Mouse (Mus musculus) cortical plate, adult 2 months (tissue): Measurements from ENCODE around the gene Sart3.

Experiments
- CTCF ChIP-seq: fragments of 200-500 bp; IDR thresholded peaks from 2 replicates; pipeline ENCODE4 v1.5.1; 2011; ENCODE audit warnings: mild to moderate bottlenecking, control low read depth, low read length; ENCODE audit not compliant: insufficient read depth; ENCODE audit errors: extremely low read depth
- POLR2A ChIP-seq: fragments of 200-500 bp; IDR thresholded peaks from 2 replicates; pipeline ENCODE4 v1.6.1; 2011; ENCODE audit warnings: mild to moderate bottlenecking, low read length, control low read depth; ENCODE audit not compliant: insufficient read depth; ENCODE audit errors: extremely low read depth

DNA sequence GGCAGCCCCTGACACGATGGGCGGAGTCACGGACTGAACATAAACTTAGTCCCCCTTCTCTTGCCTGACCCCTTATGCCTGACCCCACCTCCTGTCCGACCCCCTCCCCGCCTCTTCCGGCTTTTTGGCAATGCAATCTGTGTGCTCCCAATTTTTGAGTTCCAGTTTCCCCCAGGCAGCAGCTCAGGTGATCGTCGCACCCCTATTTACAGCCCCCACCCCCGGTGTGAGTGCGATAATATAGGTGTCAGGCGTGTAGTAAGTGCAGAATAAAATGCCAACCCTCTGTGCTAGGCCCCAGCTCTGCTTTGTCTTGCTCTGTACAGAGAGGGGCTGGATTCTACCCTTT is 42.7 kb upstream of the Sart3 start:
- no peak for TF ChIP-seq CTCF
- no peak for TF ChIP-seq POLR2A
